Mouse (Mus musculus): ENCODE data around the gene Card11.

Gene Card11

DNA sequence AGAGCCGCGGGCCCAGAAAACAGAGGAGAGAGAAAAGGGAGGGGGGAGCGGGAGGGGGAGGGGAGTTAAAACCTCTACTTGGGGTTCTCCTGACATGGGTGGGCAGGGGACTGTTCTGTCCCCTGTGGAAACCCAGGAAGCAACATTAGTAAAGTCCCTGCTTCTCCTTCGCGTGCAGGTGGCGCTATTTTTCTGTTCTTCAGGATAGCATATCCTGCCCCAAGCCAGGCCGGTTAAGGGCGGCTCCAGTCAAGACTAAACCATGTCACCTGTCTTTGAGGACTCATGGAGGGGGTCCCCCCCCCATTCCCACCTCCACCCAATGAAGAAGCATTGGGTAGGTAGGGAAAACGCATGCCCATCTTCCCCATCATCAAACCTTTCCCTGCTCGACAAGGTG is 109.3 kb downstream of the Card11 start:
- DNase-seq: no peak

DNA sequence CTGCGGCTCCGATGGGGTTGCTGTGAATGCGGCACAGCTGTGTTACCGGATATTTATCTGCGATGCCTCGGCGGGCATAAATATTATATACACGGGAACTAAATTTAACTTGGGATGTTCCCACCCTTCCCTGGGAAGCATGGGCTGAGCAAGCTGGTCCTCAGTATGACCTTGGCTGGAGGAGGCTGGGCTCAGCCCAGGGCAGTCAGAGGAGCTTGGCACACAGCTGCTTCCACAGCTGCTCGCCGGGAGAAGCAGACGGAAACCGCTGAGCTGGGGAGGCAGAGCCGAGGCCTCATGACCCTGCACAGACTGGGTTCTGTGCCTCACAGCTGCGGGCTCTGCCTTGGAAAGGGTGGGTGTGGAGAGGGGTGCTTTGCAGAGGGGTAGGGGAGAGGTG is 110.3 kb downstream of the Card11 start:
- DNase-seq: peak; percentile 60

GRCm38 (mm10) chr5:140889539-140889938 is 110.8 kb downstream of the Card11 start:
- peak; percentile 71 for DNase-seq

DNA sequence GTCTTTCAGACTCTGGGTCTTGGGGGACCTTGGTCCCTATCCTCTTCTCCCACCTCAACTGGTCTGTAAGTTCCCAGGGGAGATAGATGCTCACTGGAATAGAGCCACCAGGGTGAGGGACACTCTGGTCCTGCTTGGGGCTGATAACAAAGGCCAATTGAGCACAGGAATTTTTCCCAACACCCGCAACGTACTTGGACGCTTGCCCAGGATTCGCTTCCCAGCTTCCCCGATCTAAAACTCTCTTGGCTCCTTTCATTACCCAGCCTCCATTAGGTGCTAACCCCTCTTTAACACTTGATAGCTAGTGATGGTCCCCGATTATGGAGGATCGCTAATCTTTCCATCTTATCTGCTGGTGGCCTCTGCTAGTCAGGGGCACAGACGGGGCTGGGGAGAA is 112.5 kb downstream of the Card11 start:
- peak; percentile 29 for DNase-seq

DNA sequence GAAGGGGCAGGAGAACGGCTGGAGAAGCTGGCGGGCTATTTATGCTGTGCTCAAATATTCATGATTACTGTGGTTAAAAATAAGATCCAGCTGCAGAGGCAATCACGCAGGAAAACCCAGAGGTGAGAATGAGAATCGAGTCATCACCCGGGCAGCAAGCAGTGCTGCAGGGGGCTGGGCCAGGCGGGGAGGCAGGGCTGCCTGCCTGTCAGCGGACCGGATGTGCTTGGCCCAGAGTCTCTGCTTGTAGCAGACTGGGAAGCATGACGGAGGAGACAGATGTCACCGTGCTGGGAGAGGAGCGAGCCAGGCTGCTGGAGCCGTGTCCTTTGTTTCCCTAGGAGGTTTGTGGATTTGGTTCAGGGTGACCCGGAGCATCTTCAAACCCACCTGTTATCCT is 115.4 kb downstream of the Card11 start:
- peak; percentile 41 for DNase-seq

DNA sequence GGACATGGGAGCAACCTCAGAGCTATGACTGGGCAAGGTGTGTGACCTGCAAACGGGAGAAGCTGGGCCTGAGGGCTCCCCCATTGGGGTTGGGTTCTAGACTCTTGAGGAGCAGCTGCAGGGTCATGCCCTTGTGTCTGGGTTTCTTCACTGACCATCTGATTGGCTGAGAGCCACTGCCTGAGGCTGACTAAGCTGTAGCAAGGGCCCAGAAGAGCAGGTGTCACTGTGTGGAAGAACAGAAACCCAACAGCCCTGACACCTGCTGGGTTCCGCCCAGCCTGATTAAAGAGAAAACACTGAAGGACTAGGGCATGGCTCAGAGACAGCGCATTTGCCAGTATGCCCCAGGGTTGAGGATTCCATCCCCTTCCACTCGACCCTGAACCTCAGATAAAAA is 118.0 kb downstream of the Card11 start:
- DNase-seq: no peak

DNA sequence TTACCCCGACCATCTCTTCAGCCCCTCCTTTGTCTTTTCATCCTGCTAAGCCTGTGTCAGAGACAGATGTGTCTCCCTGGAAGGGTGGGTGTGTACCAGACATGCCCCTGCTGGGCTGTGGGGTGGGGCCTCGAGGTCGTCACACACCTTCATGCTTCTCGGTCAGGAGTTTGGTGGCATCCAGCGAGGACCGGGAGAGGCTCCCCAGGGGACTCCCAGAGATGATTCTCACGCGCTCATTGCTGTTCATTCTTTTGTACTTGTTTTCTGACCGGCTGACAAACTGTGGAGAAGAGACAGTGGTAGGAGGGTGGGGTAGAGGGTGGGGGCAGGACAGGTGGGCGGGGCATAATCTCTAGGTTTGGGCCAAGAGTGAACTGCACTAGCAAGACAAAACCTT is 120.2 kb downstream of the Card11 start:
- no peak for DNase-seq

DNA sequence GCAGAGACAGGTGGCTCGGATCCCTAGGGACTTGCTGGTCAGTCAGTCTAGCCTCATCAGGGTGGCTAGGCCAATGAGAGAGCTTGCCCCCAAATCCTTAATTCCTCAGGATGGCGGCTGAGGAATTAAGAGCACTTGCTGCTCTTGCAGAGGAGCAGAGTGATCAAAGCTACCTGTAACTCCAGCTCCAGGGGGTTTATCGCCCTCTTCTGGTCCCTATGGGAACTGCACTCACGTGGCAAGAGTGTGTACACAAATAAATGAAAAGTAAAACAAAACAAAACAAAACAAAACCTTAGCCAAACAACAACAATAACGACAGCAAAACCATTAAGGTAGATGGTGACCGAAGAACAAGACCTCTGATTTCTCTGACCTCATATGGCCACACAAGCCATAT is 121.7 kb downstream of the Card11 start:
- DNase-seq: no peak

DNA sequence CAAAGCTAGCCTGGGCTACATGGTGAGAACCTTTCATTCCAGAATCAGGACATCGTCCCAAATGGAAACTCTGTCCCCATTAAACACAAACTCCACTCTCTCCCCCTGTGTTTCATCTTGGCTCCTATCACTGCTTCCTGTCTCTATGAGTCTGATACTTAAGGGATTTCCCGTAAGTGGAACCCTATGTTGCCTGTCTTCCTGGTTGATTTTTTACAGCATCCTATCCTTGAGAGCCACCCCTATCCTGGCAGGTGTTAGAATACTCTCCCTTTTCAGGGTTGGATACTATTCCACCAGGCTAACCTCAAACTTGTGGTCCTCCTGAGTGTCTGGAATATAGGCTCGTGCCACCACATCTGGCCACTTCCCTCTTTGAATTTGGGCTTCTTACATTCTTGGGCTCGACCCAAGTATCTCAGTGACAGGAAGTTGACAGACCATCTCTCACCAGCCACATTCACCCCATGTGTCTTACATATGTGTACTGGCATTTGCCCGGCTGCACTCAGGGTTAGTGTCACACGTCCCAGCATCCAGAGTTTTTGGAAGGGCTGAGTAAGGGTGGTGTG is 126.6 kb downstream of the Card11 start:
- no peak for DNase-seq

DNA sequence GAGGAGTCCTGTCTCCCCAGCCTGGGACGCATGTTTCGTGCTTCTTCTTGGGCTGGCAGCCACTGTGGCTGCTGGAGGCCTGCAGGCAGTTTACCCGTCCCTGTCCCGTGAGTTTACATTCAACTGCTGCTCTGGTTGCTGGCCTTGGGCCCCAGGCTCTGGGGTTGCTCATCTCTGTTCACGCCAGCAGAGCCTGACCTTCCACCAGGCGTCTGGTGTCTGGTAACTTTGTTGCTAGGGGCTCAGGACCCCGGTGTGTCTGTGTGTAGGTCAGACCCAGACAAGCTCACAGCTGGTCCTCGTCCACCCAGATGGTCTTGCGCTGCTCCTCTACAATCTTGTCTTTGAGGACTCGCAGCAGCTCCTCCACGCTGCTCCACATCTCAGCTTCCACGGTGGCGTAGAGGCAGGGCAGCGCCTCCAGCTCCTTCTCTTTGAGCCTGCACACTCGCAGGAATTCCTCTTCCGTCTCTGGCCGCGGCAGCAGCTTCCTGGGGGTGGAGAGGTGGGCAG is 127.3 kb downstream of the Card11 start:
- DNase-seq: peak; percentile 27

DNA sequence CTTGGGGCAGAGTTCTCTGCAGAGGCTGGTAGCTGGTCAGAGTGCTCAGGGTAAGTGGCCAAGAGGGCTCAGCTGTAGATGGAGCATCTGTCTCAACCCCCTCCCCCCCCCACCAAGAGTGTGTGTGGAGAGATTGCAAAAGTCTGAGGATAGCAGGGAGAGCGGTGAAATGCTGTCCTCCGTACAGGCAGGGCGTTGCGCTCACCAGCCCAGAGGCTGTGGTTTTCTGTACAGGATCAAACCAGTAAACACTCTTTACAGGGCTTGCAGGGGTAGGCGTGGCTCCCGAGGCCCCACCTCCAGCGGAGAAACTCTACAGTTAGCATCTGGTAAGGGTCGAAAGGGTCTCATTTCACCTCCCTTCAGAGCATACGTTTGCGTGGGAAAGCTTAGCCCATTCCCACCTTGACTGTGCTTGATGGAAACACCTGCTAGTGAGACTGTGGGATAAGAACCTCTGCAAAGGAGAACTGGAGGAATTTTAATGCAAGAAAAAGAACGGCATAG is 127.8 kb downstream of the Card11 start:
- DNase-seq: peak; percentile 28

DNA sequence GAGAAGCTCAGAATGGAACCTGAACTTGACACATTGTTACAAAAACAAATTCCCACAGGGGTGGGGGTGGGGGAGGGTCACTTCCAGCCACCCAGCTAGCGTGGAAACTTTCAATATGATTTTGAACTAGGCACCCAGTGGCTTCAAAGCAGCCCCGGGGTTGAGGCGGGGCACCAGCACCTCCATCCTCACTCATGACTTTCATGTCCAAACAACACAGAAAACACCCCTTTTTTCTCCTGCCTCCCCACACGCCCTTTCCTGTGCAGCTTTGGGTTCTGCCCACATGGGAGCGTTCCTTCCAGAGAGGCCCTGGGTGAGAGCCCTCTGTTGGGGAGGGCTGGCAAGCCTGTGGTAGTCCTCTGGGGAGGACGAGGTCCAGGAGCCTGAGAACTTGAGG is 129.1 kb downstream of the Card11 start:
- DNase-seq: no peak

GRCm38 (mm10) chr5:140869034-140869433 is 131.3 kb downstream of the Card11 start:
- peak; percentile 76 for DNase-seq

DNA sequence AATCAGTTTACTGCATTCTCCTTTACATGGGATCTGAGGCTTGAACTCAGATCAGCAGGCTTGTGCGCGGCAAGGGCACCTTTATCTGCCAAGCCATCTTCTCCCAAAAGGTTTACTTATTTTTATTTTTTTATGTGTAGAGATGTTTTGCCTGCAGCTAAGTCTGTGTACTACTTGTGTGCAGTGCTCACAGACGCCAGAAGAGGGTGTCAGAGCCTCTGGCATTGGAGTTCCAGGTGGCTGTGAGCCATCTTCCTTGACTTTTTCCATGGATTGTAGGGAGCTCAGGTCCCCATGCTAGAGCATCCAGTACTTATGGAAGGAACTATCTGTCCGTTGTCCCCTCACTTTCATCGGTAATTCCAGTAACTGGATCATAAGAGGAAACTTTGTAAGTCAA is 140.7 kb downstream of the Card11 start:
- no peak for DNase-seq

DNA sequence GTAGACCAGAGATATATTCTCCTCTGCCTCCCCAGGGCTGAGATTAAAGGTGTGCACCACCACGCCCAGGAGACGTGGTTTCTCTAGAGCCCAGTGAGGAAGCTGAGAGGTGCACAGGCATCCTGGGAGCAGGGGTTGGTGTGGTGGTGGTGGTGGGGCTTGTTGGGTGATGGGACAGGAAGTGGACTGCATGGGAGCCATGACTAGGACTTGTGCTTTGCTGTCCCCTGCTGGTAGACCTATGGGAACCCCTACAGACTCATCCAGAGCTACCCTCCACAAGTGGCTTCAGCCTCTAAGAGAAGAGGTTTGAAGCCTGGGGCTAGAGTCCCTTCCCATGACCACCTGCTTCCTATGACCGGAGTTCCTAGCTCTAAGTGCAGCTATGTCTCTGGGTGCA is 142.0 kb downstream of the Card11 start:
- DNase-seq: peak; percentile 18

DNA sequence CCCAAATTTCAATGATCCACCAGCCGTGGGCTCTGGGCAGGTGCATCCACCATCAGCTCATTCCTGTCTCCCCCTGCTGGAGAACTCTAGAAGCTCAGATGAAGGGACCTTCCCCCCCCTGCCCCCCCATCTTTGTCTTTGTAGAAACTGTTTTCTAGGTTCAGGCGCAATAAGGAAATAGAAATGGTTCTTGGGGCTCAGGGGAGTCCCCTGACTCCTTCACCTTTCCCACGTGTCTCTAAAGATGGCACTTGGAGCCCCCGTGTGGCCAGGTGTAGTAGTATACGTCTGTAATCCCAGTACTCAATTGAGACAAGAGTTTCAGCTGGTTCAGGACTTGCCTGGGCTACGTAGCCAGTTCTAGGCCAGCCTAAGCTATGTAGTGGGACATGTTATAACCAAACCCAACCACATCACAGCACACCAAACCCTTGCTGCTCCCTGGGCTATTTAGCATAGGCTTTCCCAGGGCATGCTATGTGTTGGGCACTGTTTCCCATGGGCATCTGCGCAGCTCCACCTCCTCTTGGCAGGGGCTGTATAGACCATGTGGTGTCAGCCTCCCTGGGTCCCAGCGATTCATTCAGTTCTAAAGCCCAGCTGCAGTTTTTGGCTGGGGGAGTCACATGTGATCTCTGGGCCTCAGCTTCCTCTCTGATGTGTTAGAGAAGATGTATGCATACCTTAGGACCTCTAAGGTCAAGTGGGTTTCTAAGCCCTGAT is 142.8 kb downstream of the Card11 start:
- no peak for DNase-seq

DNA sequence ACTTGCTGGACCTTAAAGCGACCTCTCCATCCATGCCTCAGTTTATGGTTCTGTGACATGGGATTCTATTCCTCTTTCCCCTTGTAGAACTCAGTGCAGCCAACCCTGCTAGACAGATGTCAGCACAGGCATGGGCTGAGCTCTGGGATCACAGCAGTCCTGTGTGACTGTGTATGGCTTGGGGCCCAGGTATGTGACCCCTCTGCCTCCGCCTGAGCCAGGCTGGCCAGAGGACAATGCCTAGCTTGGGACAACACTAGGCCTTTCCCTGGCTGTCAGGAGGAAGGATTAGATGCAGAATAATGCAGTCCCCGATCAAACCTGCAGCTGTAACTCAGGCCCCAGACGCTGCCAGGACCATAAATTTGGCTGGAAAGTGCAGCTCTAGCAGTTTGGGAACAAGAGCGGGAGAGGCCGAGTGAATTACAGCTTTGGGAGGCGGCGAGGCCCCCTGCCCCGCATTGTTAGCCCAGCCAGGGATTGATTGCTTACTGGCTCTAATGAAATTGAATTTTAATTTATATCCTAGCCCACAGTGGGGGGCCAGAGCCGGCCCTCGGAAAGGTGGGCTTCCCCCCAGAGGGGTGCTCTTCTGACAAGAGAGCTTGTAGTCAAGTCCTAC is 144.4 kb downstream of the Card11 start:
- DNase-seq: no peak

DNA sequence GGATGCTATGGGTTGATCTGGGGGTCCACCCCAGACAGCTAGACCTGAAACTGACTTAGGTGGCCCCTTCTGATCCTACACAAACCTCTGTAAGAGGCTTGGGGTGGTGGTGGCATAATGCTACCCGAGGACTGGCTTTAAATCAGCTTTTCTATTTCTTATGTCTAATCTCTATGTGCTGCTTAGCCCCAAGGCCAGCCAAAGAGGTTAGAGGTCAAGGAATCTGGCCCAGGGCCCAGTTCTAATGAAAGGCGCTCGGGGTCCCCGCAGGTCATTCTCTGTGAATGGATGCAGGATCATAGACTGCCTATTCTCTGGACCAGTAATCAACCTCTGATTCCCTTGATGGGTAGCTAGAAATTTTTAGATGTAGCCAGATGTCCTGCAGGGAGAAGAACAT is 145.7 kb downstream of the Card11 start:
- DNase-seq: no peak

- DNase-seq: no peak
Observed at GRCm38 (mm10) chr5:140853723-140854122, 146.7 kb downstream of the Card11 start.

GRCm38 (mm10) chr5:140852435-140852996 is 147.9 kb downstream of the Card11 start:
- DNase-seq: no peak

DNA sequence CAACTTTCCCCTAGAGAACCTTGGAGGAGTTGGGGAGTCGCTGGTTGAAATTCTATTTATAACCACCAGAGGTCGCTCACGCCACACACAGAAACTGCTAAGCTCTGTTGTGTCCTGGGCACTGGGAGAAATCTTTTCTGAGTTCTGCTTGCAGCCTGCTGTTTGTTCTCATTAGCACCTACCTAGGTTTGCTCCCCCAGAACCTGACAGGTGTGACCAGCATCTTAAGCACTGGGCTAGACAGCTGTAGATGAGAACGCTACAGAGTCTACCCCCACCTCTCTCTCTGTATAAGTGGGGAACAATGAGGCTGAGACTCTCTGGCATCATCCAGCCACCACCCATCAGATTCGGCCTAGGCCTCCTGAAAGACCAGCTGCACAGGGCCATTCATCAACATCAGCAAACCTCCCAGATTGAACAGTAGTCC is 153.1 kb downstream of the Card11 start:
- DNase-seq: peak; percentile 45

GRCm38 (mm10) chr5:140841942-140842341 is 158.4 kb downstream of the Card11 start:
- no peak for DNase-seq

DNA sequence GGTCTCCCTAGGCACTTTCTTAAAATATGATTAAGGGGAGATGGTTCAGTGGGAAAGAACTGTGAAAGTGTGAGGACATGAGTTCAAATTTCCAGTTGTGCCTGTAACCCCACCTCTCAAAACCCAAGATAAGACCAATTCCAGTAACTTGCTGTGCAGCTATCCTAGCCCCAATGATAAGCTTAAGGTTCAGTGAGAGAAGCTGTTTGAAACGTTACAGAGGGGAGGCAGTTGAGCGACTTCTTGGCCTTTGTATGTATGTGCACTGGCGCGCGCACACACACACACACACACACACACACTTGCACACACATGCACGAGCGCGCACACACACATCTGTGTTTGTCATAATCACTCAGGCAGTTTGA is 169.3 kb downstream of the Card11 start:
- DNase-seq: no peak

Data from lung, postnatal 14 days (tissue).